Mouse (Mus musculus): ENCODE results near the gene Gatad2b.

GRCm38 (mm10) chr3:90384851-90385375 lies 91.9 kb downstream of the Gatad2b start:
- TF ChIP-seq CTCF (conservative IDR thresholded peaks at IDR 0.05 in 1 of 2, IDR thresholded peaks at IDR 0.05 in 1 of 2; ENCODE audit: low read depth in 2 of 2, low read length in 2 of 2) (no peak), POLR2A (IDR thresholded peaks at IDR 0.05; ENCODE audit: low read depth, low read length) (no peak), ETS1 (conservative IDR thresholded peaks at IDR 0.05; ENCODE audit: low read depth, low read length) (no peak), MXI1 (IDR thresholded peaks at IDR 0.05; ENCODE audit: low read depth, low read length) (no peak), USF2 (conservative IDR thresholded peaks at IDR 0.05; ENCODE audit: low read depth, low read length) (no peak)
